Mouse (Mus musculus): ENCODE measurements around the gene Akr1c6. TPM values are rescaled to one million over a fixed set of nuclear protein-coding genes. Genes with fewer than 3 reads are reported as not detected.

Akr1c6 gene
- polyA plus RNA-seq, 1 experiment = 5.1 TPM

DNA sequence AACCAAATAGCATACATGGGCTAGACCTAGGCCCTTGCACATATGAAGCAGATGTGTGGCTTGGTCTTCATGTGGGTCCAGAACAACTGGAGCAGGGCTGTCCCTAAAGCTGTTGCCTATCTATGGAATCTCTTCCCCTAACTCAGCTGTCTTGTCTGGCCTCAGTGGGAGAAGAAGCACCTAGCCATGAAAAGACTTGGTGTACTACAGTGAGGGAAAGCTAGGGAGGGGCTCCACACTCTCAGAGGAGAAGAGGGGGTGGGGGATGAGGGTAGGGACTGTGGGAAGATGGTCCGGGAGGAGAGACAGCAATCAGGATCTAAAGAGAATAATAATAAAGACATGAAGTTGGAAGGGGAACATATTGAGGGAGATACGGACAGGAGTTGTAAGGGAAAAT lies 5.5 kb upstream of the Akr1c6 start:
- Histone ChIP-seq H3K4me1 (ENCODE audit: control insufficient read depth, insufficient read depth, low read length) (no peaks in the 10 kb centered on the region), H3K4me3 (replicated peaks; ENCODE audit: control insufficient read depth, low read depth, low read length) (no peak overlapping the region), H3K27ac (ENCODE audit: control insufficient read depth, insufficient read depth, low read depth, low read length, poor library complexity) (no peak overlapping the region)
- WGBS = 79% methylated on average over 2 of the region's 2 CpGs
- TF ChIP-seq CTCF (IDR thresholded peaks at IDR 0.05; ENCODE audit: control insufficient read depth, insufficient read depth, low read length) = no peak
- no peak for TF ChIP-seq POLR2A (IDR thresholded peaks at IDR 0.05; ENCODE audit: borderline replicate concordance, control insufficient read depth, low read depth, low read length)

- WGBS = 56% methylated on average over 2 of the region's 2 CpGs
- TF ChIP-seq POLR2A (IDR thresholded peaks at IDR 0.05; ENCODE audit: borderline replicate concordance, control insufficient read depth, low read depth, low read length) (no peak), CTCF (IDR thresholded peaks at IDR 0.05; ENCODE audit: control insufficient read depth, insufficient read depth, low read length) (no peak)
- H3K4me3 ChIP-seq (replicated peaks; ENCODE audit: control insufficient read depth, low read depth, low read length) = no peak overlapping the region
- no peaks in the 10 kb centered on the region for H3K4me1 ChIP-seq (ENCODE audit: control insufficient read depth, insufficient read depth, low read length)
- no peak overlapping the region for H3K27ac ChIP-seq (ENCODE audit: control insufficient read depth, insufficient read depth, low read depth, low read length, poor library complexity)
Observed at GRCm38 (mm10) chr13:4429034-4429433, 5.1 kb upstream of the Akr1c6 start.

DNA sequence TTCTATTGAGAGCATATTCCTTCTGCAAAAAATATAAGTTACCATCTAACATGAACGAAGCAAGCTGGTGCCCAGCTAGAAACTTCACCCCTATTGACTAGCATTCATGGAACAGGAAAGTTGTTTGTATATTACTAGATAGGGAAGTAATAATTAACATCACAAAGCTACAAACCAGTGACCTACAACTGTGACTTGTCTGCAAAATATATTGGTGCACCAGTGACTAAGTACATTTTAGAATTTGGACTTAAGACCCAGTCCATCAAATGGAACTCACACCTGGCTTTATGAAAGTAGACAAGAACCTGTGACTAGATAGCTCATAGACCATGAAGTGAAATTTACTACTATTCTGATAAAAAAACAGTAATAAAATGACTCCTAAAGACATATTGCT lies 3.0 kb upstream of the Akr1c6 start:
- WGBS = 68% methylated on average over 1 of the region's 1 CpGs
- H3K4me3 ChIP-seq (replicated peaks; ENCODE audit: control insufficient read depth, low read depth, low read length) = no peak overlapping the region
- H3K27ac ChIP-seq (ENCODE audit: control insufficient read depth, insufficient read depth, low read depth, low read length, poor library complexity) = no peak overlapping the region
- TF ChIP-seq CTCF (IDR thresholded peaks at IDR 0.05; ENCODE audit: control insufficient read depth, insufficient read depth, low read length) (no peak), POLR2A (IDR thresholded peaks at IDR 0.05; ENCODE audit: borderline replicate concordance, control insufficient read depth, low read depth, low read length) (no peak)
- no peaks in the 10 kb centered on the region for H3K4me1 ChIP-seq (ENCODE audit: control insufficient read depth, insufficient read depth, low read length)

- Histone ChIP-seq H3K27ac (ENCODE audit: control insufficient read depth, insufficient read depth, low read depth, low read length, poor library complexity) (no peak overlapping the region), H3K4me1 (ENCODE audit: control insufficient read depth, insufficient read depth, low read length) (no peaks in the 10 kb centered on the region), H3K4me3 (replicated peaks; ENCODE audit: control insufficient read depth, low read depth, low read length) (no peak overlapping the region)
- WGBS = 85% methylated on average over 2 of the region's 2 CpGs
- TF ChIP-seq CTCF (IDR thresholded peaks at IDR 0.05; ENCODE audit: control insufficient read depth, insufficient read depth, low read length) (no peak), POLR2A (IDR thresholded peaks at IDR 0.05; ENCODE audit: borderline replicate concordance, control insufficient read depth, low read depth, low read length) (no peak)
Observed at GRCm38 (mm10) chr13:4465641-4466040, 31.5 kb downstream of the Akr1c6 start.

DNA sequence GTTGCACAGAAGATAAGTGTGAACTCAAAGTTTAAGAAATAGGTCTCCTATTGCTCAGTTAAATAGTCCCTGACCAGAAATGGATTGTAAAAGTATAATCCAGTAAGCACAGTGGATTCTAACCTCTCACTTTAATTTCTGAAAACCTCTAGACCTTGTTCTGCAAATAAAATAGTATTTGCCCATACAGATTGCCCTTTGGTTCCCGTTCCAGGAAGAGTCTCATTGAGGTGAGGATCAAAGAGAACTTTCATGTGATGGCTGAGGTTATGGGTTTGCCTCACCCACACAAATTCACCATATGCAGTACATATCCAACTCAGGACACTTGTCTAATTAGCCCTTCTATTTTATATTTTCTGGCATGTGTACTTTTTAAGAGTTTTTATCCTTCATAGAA lies 33.8 kb downstream of the Akr1c6 start:
- Histone ChIP-seq H3K4me3 (replicated peaks; ENCODE audit: control insufficient read depth, low read depth, low read length) (no peak overlapping the region), H3K27ac (ENCODE audit: control insufficient read depth, insufficient read depth, low read depth, low read length, poor library complexity) (no peak overlapping the region), H3K4me1 (ENCODE audit: control insufficient read depth, insufficient read depth, low read length) (no peaks in the 10 kb centered on the region)
- 59% methylated on average over 1 of the region's 1 CpGs for WGBS
- TF ChIP-seq POLR2A (IDR thresholded peaks at IDR 0.05; ENCODE audit: borderline replicate concordance, control insufficient read depth, low read depth, low read length) = no peak
- TF ChIP-seq CTCF (IDR thresholded peaks at IDR 0.05; ENCODE audit: control insufficient read depth, insufficient read depth, low read length) = no peak

Other genes starting within 250 kb of the Akr1c6 start
- gene Akr1c13, start 243.2 kb upstream of the Akr1c6 start, polyA plus RNA-seq (2011; ENCODE audit: insufficient read depth, insufficient read length, low replicate concordance, missing spikeins) = 4.2 and 4.6 TPM in 2 replicates
- gene Akr1c19, start 205.6 kb upstream of the Akr1c6 start, polyA plus RNA-seq (2011; ENCODE audit: insufficient read depth, insufficient read length, low replicate concordance, missing spikeins) = 2.4 and 4.5 TPM in 2 replicates
- 7.4 TPM in 1 of 2 replicates, not detected in the other for gene Akr1c12, start 154.9 kb upstream of the Akr1c6 start, polyA plus RNA-seq (2011; ENCODE audit: insufficient read depth, insufficient read length, low replicate concordance, missing spikeins)
- not detected in 2 replicates for gene Akr1c20, start 89.0 kb downstream of the Akr1c6 start, polyA plus RNA-seq (2011; ENCODE audit: insufficient read depth, insufficient read length, low replicate concordance, missing spikeins)
- 6.7 TPM in 1 of 2 replicates, not detected in the other for gene Akr1c21, start 139.8 kb downstream of the Akr1c6 start, polyA plus RNA-seq (2011; ENCODE audit: insufficient read depth, insufficient read length, low replicate concordance, missing spikeins)
- 2.3 and 4.2 TPM in 2 replicates for gene Akr1e1, start 174.9 kb downstream of the Akr1c6 start, polyA plus RNA-seq (2011; ENCODE audit: insufficient read depth, insufficient read length, low replicate concordance, missing spikeins)